Mouse (Mus musculus) lung, embryonic 15.5 days (tissue): ENCODE data around the gene Slc9a9. TPM values are rescaled to one million over a fixed set of nuclear protein-coding genes. Genes with fewer than 3 reads are reported as not detected.

ENCODE experiments used
- ATAC-seq: fragments of 200-750 bp; cut with Nextera tagmentation; 2 replicates; pipeline ENCODE4 v1.8.0; 2017; ENCODE audit warnings: moderate number of reproducible peaks, borderline replicate concordance; ENCODE audit not compliant: low FRiP score, low TSS enrichment; ENCODE audit errors: extremely low read depth
- H3K27ac ChIP-seq: fragments of 300-500 bp; sonication (generic); 2 replicates; pipeline ENCODE4 v1.5.1; 2015; ENCODE audit warnings: moderate library complexity, mild to moderate bottlenecking, inconsistent platforms
- H3K27me3 ChIP-seq: fragments of 300-500 bp; sonication (generic); 2 replicates; pipeline ENCODE4 v1.6.1; 2015; ENCODE audit warnings: inconsistent platforms
- H3K36me3 ChIP-seq: fragments of 300-500 bp; sonication (generic); 2 replicates; pipeline ENCODE4 v1.6.1; 2015; ENCODE audit warnings: inconsistent platforms
- H3K4me1 ChIP-seq: fragments of 300-500 bp; sonication (generic); 2 replicates; pipeline ENCODE4 v1.6.1; 2015; ENCODE audit warnings: inconsistent platforms
- H3K4me2 ChIP-seq: fragments of 300-500 bp; sonication (generic); 2 replicates; pipeline ENCODE4 v1.6.1; 2015; ENCODE audit warnings: inconsistent platforms, mild to moderate bottlenecking, moderate library complexity
- H3K4me3 ChIP-seq: fragments of 300-500 bp; sonication (generic); 2 replicates; pipeline ENCODE4 v1.5.1; 2015; ENCODE audit warnings: mild to moderate bottlenecking, inconsistent platforms
- H3K9ac ChIP-seq: fragments of 300-500 bp; sonication (generic); 2 replicates; pipeline ENCODE4 v1.6.1; 2015; ENCODE audit warnings: inconsistent platforms
- H3K9me3 ChIP-seq: fragments of 300-500 bp; sonication (generic); 2 replicates; pipeline ENCODE4 v1.6.1; 2016; ENCODE audit warnings: inconsistent platforms
- WGBS: fragments of 180-500 bp; shearing (Covaris S2); methylation state at CpG from one replicate; pipeline ENCODE4 v1.1.7; 2015; 5-methylcytosine and 5-hydroxymethylcytosine counted together
- polyA plus RNA-seq: library from polyadenylated mRNA; unstranded; fragments of >200 nt; fragmentation: Nextera tagmentation; extraction: Ambion mirVana; gene quantifications from 2 replicates; pipeline ENCODE4 v1.2.1, GENCODE M21; 2015

The Slc9a9 gene
- polyA plus RNA-seq, 1 experiment from 2014 or later = 4.3 TPM

DNA sequence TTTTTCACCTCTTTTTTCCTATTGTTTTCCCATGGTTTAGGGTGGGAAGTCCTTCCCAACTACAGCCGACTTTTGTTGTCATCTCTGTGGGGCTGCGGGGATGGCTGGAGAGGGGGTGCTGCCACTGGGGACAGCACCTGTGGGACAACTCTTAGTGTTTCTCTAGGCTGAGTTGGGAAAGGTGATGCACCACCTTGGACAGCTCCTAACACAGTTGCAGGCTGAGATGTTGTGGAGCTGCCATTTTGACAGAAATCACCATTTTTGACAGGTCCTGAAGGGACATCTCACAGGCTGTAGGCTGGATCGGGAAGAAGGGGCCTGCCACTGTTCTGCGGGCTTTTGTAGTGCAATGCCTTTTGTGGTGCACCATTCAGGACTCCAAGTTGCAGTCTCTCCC, 13.4 kb upstream of the Slc9a9 start:
- Histone ChIP-seq H3K27me3 (no peaks in the 10 kb centered on the region), H3K4me2 (no peak overlapping the region), H3K9ac (no peak overlapping the region), H3K4me1 (no peaks in the 10 kb centered on the region; the same call in 1 of the 2 replicates), H3K36me3 (no peaks in the 10 kb centered on the region), H3K27ac (no peak overlapping the region), H3K9me3 (no peaks in the 10 kb centered on the region), H3K4me3 (no peak overlapping the region)
- no peak for ATAC-seq
- WGBS = 85% methylated on average over 4 of the region's 4 CpGs

DNA sequence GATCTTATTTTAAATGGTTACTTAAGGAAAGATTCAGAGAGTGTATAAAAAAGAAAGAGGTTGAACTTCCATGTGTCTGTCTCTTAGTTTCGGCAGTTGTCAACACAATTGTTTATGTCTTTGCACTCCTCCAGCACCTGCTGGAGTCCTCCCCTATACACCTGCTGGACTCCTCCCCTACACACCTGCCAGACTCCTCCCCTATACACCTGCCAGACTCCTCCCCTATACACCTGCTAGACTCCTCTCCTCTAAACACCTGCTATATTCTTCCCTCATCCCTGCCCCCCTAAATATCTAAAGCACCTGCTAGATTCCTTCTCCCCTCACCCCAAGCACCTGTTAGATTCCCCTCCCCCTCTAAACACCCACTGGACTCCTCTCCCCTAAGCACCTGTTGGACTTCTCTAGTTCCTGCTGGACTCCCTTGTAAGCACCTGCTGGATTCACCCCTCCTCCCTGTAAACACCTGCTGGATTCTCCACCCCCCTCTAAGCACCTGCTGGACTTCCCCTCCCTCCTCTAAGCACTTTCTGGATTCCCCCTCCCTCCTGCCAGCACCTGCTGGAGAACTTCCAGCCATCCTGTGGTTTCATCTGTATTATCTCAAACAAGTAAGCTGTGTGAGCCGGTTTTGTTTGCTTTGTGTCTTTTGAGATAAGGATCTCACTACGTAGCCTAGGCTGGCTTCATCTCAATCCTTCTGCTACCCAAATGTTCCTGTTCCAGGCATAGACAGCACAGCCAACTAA, 10.1 kb upstream of the Slc9a9 start:
- Histone ChIP-seq H3K4me2 (no peak overlapping the region), H3K4me3 (no peak overlapping the region), H3K36me3 (no peaks in the 10 kb centered on the region), H3K9me3 (no peaks in the 10 kb centered on the region), H3K9ac (no peak overlapping the region), H3K4me1 (no peaks in the 10 kb centered on the region; the same call in 1 of the 2 replicates), H3K27ac (no peak overlapping the region), H3K27me3 (no peaks in the 10 kb centered on the region)
- WGBS = 43% methylated on average over 3 of the region's 3 CpGs
- ATAC-seq = peak; percentile 75

GRCm38 (mm10) chr9:94661768-94662167, 7.9 kb upstream of the Slc9a9 start:
- ATAC-seq = no peak
- Histone ChIP-seq H3K36me3 (no peaks in the 10 kb centered on the region), H3K4me3 (no peak overlapping the region), H3K27ac (no peak overlapping the region), H3K9me3 (no peaks in the 10 kb centered on the region), H3K27me3 (no peaks in the 10 kb centered on the region), H3K4me1 (no peaks in the 10 kb centered on the region; the same call in 1 of the 2 replicates), H3K4me2 (no peak overlapping the region), H3K9ac (no peak overlapping the region)
- WGBS = 7% methylated on average over 2 of the region's 2 CpGs

DNA sequence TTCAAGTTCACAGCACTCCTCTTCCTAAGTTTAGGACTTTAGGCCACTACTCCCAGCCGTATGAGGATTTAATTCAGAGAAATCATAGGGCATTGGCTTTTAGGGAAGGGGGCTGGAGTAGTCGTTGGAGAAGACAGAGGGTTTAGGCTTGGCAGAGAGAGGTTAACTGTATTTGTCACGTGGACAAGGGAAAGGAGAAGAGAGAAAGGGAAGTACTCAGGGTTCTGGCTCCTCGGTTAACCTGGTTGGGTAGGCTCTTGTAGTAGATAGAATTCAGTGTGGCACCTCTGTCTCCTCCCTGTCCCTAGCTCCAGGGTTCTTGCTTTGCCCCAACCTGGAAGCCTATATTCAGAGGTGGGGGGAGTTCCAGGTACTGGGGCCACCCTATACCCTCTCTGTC, 4.5 kb upstream of the Slc9a9 start:
- Histone ChIP-seq H3K9me3 (no peaks in the 10 kb centered on the region), H3K27me3 (no peaks in the 10 kb centered on the region), H3K4me1 (peaks cover 17% of the 10 kb centered on the region), H3K27ac (no peak overlapping the region), H3K4me3 (no peak overlapping the region), H3K9ac (no peak overlapping the region), H3K36me3 (no peaks in the 10 kb centered on the region), H3K4me2 (no peak overlapping the region)
- 66% methylated on average over 4 of the region's 4 CpGs for WGBS
- no peak for ATAC-seq

GRCm38 (mm10) chr9:94668589-94668988, 1.1 kb upstream of the Slc9a9 start:
- no peaks in the 10 kb centered on the region for H3K9me3 ChIP-seq
- no peak overlapping the region; the same call in 1 of the 2 replicates for H3K4me2 ChIP-seq
- WGBS = 37% methylated on average over 7 of the region's 7 CpGs
- no peak overlapping the region for H3K9ac ChIP-seq
- no peak overlapping the region for H3K27ac ChIP-seq
- peak; percentile 49; the same call in 1 of the 2 replicates for ATAC-seq
- no peak overlapping the region for H3K4me3 ChIP-seq
- no peaks in the 10 kb centered on the region for H3K27me3 ChIP-seq
- peaks cover 20% of the 10 kb centered on the region for H3K4me1 ChIP-seq
- H3K36me3 ChIP-seq = no peaks in the 10 kb centered on the region

DNA sequence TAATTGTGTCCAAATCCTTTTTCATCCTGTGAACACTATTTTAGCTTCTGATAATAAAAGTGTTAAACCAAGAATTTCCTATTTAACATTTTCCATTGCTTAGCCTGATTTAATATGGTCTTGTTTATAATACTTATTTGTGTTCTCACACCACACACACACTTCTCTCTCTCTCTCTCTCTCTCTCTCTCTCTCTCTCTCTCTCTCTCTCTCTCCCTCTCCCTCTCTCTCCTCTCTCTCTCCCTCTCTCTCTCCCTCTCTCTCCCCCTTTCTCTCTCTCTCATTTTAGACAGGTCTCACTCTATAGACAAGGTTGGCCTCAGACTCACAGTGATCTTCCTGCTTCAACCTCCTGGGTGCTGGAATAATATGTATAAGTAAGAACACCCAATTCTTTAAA, 995 bp downstream of the Slc9a9 start:
- Histone ChIP-seq H3K9ac (no peak overlapping the region), H3K27me3 (no peaks in the 10 kb centered on the region), H3K36me3 (no peaks in the 10 kb centered on the region), H3K4me1 (peaks cover 20% of the 10 kb centered on the region), H3K4me3 (peak overlapping the region; percentile 52; the same call in 1 of the 2 replicates), H3K9me3 (no peaks in the 10 kb centered on the region), H3K27ac (no peak overlapping the region), H3K4me2 (peak overlapping the region; percentile 91)
- ATAC-seq = no peak

DNA sequence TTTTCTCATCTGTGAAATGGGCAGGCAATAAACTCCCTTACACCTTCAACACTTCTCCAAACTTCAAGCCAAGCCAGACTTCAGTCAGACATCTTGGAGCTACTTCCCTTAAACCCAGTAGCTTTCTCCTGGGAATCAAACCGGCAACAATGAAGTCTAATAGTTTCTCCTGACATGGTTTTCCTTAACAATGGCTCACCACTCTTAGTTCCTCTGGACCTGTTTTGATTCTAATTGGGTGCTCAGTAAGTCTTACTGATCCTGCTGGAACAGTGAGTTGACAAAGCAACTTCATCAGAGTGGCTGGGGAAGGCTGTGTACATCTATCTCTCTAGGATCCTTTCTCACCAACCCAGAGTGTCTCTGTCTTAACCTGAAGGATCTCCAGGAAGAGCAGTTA, 5.0 kb downstream of the Slc9a9 start:
- Histone ChIP-seq H3K4me2 (no peak overlapping the region), H3K9ac (no peak overlapping the region), H3K27me3 (no peaks in the 10 kb centered on the region), H3K36me3 (no peaks in the 10 kb centered on the region), H3K27ac (no peak overlapping the region), H3K4me1 (peaks cover 6% of the 10 kb centered on the region; the same call in 1 of the 2 replicates), H3K4me3 (no peak overlapping the region), H3K9me3 (no peaks in the 10 kb centered on the region)
- no peak for ATAC-seq
- 90% methylated on average over 1 of the region's 1 CpGs for WGBS

DNA sequence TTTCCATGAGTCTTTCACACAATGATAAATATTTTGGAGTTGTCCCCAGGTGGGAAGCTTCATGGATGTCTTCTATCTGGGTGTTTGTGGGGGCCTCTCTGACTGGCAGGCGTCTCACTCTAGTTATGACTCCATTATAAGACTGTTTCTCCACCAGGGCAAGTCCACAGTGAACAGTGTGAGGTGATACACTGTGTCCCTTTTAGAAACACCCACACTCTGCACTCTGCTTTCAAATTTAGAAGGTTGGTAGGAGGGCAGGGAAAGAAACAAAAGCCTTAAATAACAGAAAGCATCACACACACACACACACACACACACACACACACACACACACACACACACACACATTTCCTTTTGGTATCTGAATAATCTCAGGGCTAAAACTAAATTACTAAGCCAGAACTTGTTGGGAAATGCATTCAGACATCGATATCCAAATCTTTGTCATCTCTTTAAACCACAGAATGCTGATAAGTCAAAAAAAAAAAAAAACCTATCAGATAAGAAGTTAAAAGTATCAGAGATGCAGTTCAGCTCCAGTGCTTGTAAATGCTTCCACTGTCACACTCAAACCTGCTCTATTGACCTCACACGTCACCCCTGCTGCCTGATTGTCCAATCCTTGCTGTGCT, 8.4 kb downstream of the Slc9a9 start:
- Histone ChIP-seq H3K4me1 (peaks cover 21% of the 10 kb centered on the region), H3K9me3 (no peaks in the 10 kb centered on the region), H3K4me3 (no peak overlapping the region), H3K27me3 (no peaks in the 10 kb centered on the region), H3K36me3 (no peaks in the 10 kb centered on the region), H3K4me2 (no peak overlapping the region), H3K9ac (no peak overlapping the region), H3K27ac (no peak overlapping the region)
- 79% methylated on average over 3 of the region's 3 CpGs for WGBS
- ATAC-seq = no peak

DNA sequence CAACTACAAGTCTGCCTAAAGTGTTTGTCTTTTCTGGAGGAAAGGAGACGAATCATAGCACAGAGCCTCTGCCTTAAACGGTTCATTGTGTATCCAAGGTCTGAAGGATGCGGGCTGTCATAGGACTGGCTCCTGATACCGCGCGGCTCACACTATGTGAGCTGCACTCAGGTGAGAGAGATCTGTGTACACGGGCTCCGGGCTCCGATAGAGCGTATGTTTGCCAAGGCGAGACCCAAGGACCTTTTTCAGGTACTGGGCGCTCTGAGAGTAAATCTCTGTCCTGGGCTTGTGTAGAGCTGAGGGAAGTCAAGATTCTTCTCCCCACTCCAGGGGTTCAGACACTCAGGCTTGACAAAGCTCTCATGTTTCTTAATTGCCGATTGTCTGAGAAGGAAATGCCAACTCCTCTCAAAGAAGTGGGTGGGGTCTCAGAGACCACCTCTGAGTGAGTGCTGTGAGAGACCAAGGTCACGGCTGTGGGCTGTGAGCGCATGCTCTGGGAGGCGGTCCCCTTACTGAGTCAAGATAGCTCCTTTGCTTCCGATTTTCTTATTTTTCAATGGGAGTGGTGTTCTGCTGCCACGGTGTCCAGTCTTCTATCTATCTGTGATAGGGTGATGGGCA, 10.9 kb downstream of the Slc9a9 start:
- H3K9me3 ChIP-seq = no peaks in the 10 kb centered on the region
- H3K9ac ChIP-seq = no peak overlapping the region
- no peak overlapping the region for H3K4me3 ChIP-seq
- no peaks in the 10 kb centered on the region for H3K27me3 ChIP-seq
- 38% methylated on average over 18 of the region's 18 CpGs for WGBS
- H3K4me1 ChIP-seq = peaks cover 21% of the 10 kb centered on the region
- peak overlapping the region; percentile 35 for H3K4me2 ChIP-seq
- H3K36me3 ChIP-seq = no peaks in the 10 kb centered on the region
- peak; percentile 72 for ATAC-seq
- peak overlapping the region; percentile 31 for H3K27ac ChIP-seq

GRCm38 (mm10) chr9:94681095-94681487, 11.4 kb downstream of the Slc9a9 start:
- Histone ChIP-seq H3K4me2 (peak overlapping the region; percentile 35), H3K27ac (peak overlapping the region; percentile 31), H3K4me3 (no peak overlapping the region), H3K9ac (no peak overlapping the region), H3K27me3 (no peaks in the 10 kb centered on the region), H3K4me1 (peaks cover 21% of the 10 kb centered on the region), H3K9me3 (no peaks in the 10 kb centered on the region), H3K36me3 (no peaks in the 10 kb centered on the region)
- ATAC-seq = peak; percentile 32; the same call in 1 of the 2 replicates
- WGBS = 53% methylated on average over 8 of the region's 8 CpGs

DNA sequence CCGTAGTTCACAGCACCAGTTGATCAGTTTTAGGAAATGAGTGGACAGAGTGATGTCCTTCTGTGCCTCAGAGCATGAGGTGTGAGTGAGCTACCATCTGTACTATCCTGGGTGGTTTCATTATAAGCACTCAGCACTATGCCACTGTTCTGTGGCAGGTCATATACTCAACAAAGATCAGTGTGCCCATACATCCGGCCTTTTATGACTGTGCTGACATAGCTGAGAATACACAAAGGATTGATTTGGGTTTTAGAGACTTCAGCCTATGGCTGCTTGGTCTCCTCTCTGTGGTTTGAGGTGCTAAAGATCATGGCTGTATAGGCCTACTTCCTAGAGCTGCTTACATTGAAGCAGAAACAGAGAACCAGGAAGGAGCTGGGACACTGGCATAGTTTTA, 12.6 kb downstream of the Slc9a9 start:
- H3K4me3 ChIP-seq = no peak overlapping the region
- no peaks in the 10 kb centered on the region for H3K27me3 ChIP-seq
- H3K27ac ChIP-seq = no peak overlapping the region
- ATAC-seq = no peak
- no peaks in the 10 kb centered on the region for H3K36me3 ChIP-seq
- H3K4me2 ChIP-seq = no peak overlapping the region
- 88% methylated on average over 2 of the region's 2 CpGs for WGBS
- H3K4me1 ChIP-seq = peaks cover 21% of the 10 kb centered on the region
- H3K9ac ChIP-seq = no peak overlapping the region
- H3K9me3 ChIP-seq = no peaks in the 10 kb centered on the region

GRCm38 (mm10) chr9:94685640-94686039, 15.9 kb downstream of the Slc9a9 start:
- Histone ChIP-seq H3K4me2 (no peak overlapping the region), H3K27ac (no peak overlapping the region), H3K36me3 (no peaks in the 10 kb centered on the region), H3K9me3 (no peaks in the 10 kb centered on the region), H3K9ac (no peak overlapping the region), H3K4me3 (no peak overlapping the region), H3K4me1 (peaks cover 11% of the 10 kb centered on the region), H3K27me3 (no peaks in the 10 kb centered on the region)
- WGBS = 63% methylated on average over 1 of the region's 1 CpGs
- no peak for ATAC-seq
